Mouse (Mus musculus) myocyte (in vitro differentiated cells): ENCODE results near the gene Myo10. TPM values are rescaled to one million over a fixed set of nuclear protein-coding genes. Genes with fewer than 3 reads are reported as not detected.
A peak's percentile ranks its signal among the peaks of the same experiment; 100 is the strongest.

Source experiments
- H3K27me3 ChIP-seq: one replicate; pipeline ENCODE4 v1.6.1; 2011; ENCODE audit not compliant: control insufficient read depth, insufficient read depth, insufficient read length
- H3K36me3 ChIP-seq: one replicate; pipeline ENCODE4 v1.6.1; 2011; ENCODE audit not compliant: control insufficient read depth, insufficient read depth
- H3K4me2 ChIP-seq: one replicate; pipeline ENCODE4 v1.6.1; 2011; ENCODE audit warnings: low read depth, control low read depth
- H3K4me3 ChIP-seq: one replicate; pipeline ENCODE4 v1.5.1; 2011; ENCODE audit warnings: mild to moderate bottlenecking, control low read depth, moderate library complexity
- H3K79me2 ChIP-seq: one replicate; pipeline ENCODE4 v1.6.1; 2011; ENCODE audit not compliant: control insufficient read depth, insufficient read depth
- H3ac ChIP-seq: one replicate; pipeline ENCODE4 v1.6.1; 2011; ENCODE audit not compliant: control insufficient read depth, insufficient read length
- CEBPB ChIP-seq: IDR thresholded peaks from 2 replicates; pipeline ENCODE4 v1.6.1; 2011; ENCODE audit warnings: mild to moderate bottlenecking, moderate library complexity; ENCODE audit not compliant: poor library complexity, insufficient read depth, severe bottlenecking
- E2F4 ChIP-seq: IDR thresholded peaks from one replicate; pipeline ENCODE4 v1.6.1; 2011; ENCODE audit warnings: mild to moderate bottlenecking, control low read depth, moderate library complexity; ENCODE audit not compliant: insufficient read depth
- MAX ChIP-seq: IDR thresholded peaks from one replicate; pipeline ENCODE4 v1.6.1; 2011; ENCODE audit warnings: low read depth, mild to moderate bottlenecking, control low read depth
- MYOD1 ChIP-seq, 3 experiments: IDR thresholded peaks; one replicate each; pipeline ENCODE4 v1.6.1; 2011; ENCODE audit warnings: control low read depth in 2 of 3, low read depth in 2 of 3, mild to moderate bottlenecking in 2 of 3, moderate library complexity in 1 of 3; ENCODE audit not compliant: insufficient read length in 2 of 3, control insufficient read depth in 1 of 3
- MYOG ChIP-seq, 3 experiments: IDR thresholded peaks; one replicate each; pipeline ENCODE4 v1.6.1; 2011; ENCODE audit warnings: control low read depth in 2 of 3, low read depth in 2 of 3, mild to moderate bottlenecking in 2 of 3; ENCODE audit not compliant: insufficient read length in 2 of 3, control insufficient read depth in 1 of 3, insufficient read depth in 1 of 3
- POLR2A ChIP-seq: IDR thresholded peaks from one replicate; pipeline ENCODE4 v1.6.1; 2011; ENCODE audit warnings: low read depth, mild to moderate bottlenecking, control low read depth, moderate library complexity; ENCODE audit not compliant: insufficient read length
- POLR2AphosphoS2 ChIP-seq: IDR thresholded peaks from one replicate; pipeline ENCODE4 v1.6.1; 2011; ENCODE audit warnings: low read depth, control low read depth; ENCODE audit not compliant: insufficient read length
- REST ChIP-seq: IDR thresholded peaks from one replicate; pipeline ENCODE4 v1.6.1; 2011; ENCODE audit warnings: mild to moderate bottlenecking, control low read depth, moderate library complexity; ENCODE audit not compliant: insufficient read depth, insufficient read length
- SRF ChIP-seq: IDR thresholded peaks from one replicate; pipeline ENCODE4 v1.6.1; 2011; ENCODE audit warnings: low read depth; ENCODE audit not compliant: control insufficient read depth, insufficient read length
- TCF12 ChIP-seq: IDR thresholded peaks from one replicate; pipeline ENCODE4 v1.6.1; 2011; ENCODE audit warnings: mild to moderate bottlenecking, control low read depth; ENCODE audit not compliant: poor library complexity, insufficient read depth, severe bottlenecking
- TCF3 ChIP-seq: IDR thresholded peaks from one replicate; pipeline ENCODE4 v1.6.1; 2011; ENCODE audit warnings: low read depth, control low read depth; ENCODE audit not compliant: insufficient read length
- USF1 ChIP-seq: IDR thresholded peaks from one replicate; pipeline ENCODE4 v1.6.1; 2011; ENCODE audit warnings: low read depth, mild to moderate bottlenecking, control low read depth, moderate library complexity
- polyA plus RNA-seq: library from polyadenylated mRNA; unstranded; fragments of >200 nt; fragmentation: generic; extraction: Trizol; gene quantifications from one replicate; pipeline ENCODE4 v1.2.1, GENCODE M21; 2012; ENCODE audit warnings: missing spikeins

Myo10 gene
- polyA plus RNA-seq, 1 experiment, result 71.4 TPM

GRCm38 (mm10) chr15:25653680-25654079, 31.4 kb downstream of the Myo10 start:
- TF ChIP-seq USF1, result no peak
- no peak for TF ChIP-seq TCF3
- TF ChIP-seq POLR2AphosphoS2, result no peak
- TF ChIP-seq POLR2A, result no peak
- no peak for TF ChIP-seq MYOD1 (IDR thresholded peaks at IDR 0.05; ENCODE audit: control insufficient read depth in 1 of 3, insufficient read length in 2 of 3, low read depth in 2 of 3)
- TF ChIP-seq CEBPB, result no peak
- TF ChIP-seq SRF, result no peak
- no peak for TF ChIP-seq MAX
- TF ChIP-seq MYOG (IDR thresholded peaks at IDR 0.05; ENCODE audit: control insufficient read depth in 1 of 3, insufficient read depth in 1 of 3, insufficient read length in 2 of 3, low read depth in 2 of 3), result no peak
- TF ChIP-seq REST, result no peak
- no peak for TF ChIP-seq E2F4
- TF ChIP-seq TCF12, result no peak
- Histone ChIP-seq H3K79me2 (peaks cover 100% of the 10 kb centered on the region), H3K4me2 (peak overlapping the region; percentile 81), H3ac (no peak overlapping the region), H3K4me3 (no peak overlapping the region), H3K36me3 (peaks cover 9% of the 10 kb centered on the region), H3K27me3 (no peaks in the 10 kb centered on the region)

GRCm38 (mm10) chr15:25662833-25663519, 40.7 kb downstream of the Myo10 start:
- no peak for TF ChIP-seq REST
- no peak for TF ChIP-seq SRF
- no peak for TF ChIP-seq CEBPB
- TF ChIP-seq POLR2AphosphoS2, result no peak
- Histone ChIP-seq H3ac (no peak overlapping the region), H3K4me2 (no peak overlapping the region), H3K79me2 (peaks cover 100% of the 10 kb centered on the region), H3K4me3 (no peak overlapping the region), H3K36me3 (peaks cover 35% of the 10 kb centered on the region), H3K27me3 (no peaks in the 10 kb centered on the region)

GRCm38 (mm10) chr15:25669283-25670247, 47.2 kb downstream of the Myo10 start:
- H3K27me3 ChIP-seq, result no peaks in the 10 kb centered on the region
- peaks cover 35% of the 10 kb centered on the region for H3K36me3 ChIP-seq
- no peak overlapping the region for H3ac ChIP-seq
- TF ChIP-seq TCF3 (peak; percentile 72), TCF12 (peak; percentile 81), MYOG (IDR thresholded peaks at IDR 0.05; ENCODE audit: control insufficient read depth in 1 of 3, insufficient read depth in 1 of 3, insufficient read length in 2 of 3, low read depth in 2 of 3) (peak; percentile 91 to 98 (median 92)), CEBPB (no peak), REST (no peak), MAX (no peak), SRF (no peak), E2F4 (no peak), USF1 (no peak), POLR2AphosphoS2 (no peak), MYOD1 (IDR thresholded peaks at IDR 0.05; ENCODE audit: control insufficient read depth in 1 of 3, insufficient read length in 2 of 3, low read depth in 2 of 3) (peak; percentile 69 to 94 (median 92)), POLR2A (no peak)
- H3K79me2 ChIP-seq, result peaks cover 97% of the 10 kb centered on the region
- H3K4me3 ChIP-seq, result no peak overlapping the region
- H3K4me2 ChIP-seq, result peak overlapping the region; percentile 10

- peak; percentile 31 for TF ChIP-seq POLR2A
- TF ChIP-seq E2F4, result no peak
- TF ChIP-seq CEBPB, result no peak
- TF ChIP-seq MYOG (IDR thresholded peaks at IDR 0.05; ENCODE audit: control insufficient read depth in 1 of 3, insufficient read depth in 1 of 3, insufficient read length in 2 of 3, low read depth in 2 of 3), result no peak
- Histone ChIP-seq H3K27me3 (no peaks in the 10 kb centered on the region), H3K4me2 (no peak overlapping the region), H3K4me3 (no peak overlapping the region), H3K79me2 (peaks cover 97% of the 10 kb centered on the region), H3K36me3 (peaks cover 15% of the 10 kb centered on the region), H3ac (no peak overlapping the region)
Observed at GRCm38 (mm10) chr15:25673231-25673980, 51.1 kb downstream of the Myo10 start.
